In the genomic region with DNA sequence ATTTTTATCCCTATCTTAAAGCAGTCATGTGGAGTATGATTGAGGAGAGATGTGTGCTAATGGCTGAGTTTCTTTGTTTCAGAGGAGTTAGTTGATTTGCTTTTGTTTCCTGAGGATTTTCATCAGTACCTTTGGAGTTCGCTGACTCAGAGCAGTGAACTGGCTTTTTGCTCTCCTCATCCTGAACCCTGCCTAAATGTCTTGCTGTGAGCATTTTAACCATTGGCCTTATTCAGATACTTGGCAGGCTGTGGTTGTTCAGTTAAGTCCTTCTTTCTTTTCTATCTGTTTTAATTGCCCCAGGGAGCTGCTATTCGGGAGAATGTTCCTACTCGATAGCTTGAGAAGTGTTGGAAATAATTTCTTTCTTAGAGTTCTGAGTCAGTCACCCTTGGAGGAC, we compare ENCODE assay signal across 25 mouse cellular contexts.
"Had no signal": no experiment of that assay in that cellular context is flagged by ENCODE, and none has a peak within 500 bp of the region (broad histone marks: within the 10 kb centered on the region; RNA-seq: fewer than 3 reads in every experiment).

No protein-coding gene starts in this region.

- H3K4me1 ChIP-seq: hindbrain, embryonic 10.5 days; hindbrain, embryonic 12.5 days; kidney, embryonic 15.5 days; limb, embryonic 13.5 days; limb, embryonic 15.5 days; liver, embryonic 13.5 days; liver, embryonic 15.5 days had no signal

- H3K27me3 ChIP-seq: heart, embryonic 12.5 days; hindbrain, embryonic 12.5 days; kidney, embryonic 15.5 days; limb, embryonic 13.5 days; limb, embryonic 15.5 days; liver, embryonic 13.5 days; liver, embryonic 15.5 days had no signal

- ATAC-seq: hindbrain, postnatal 0 days; intestine, embryonic 16.5 days; liver, postnatal 0 days had no signal

- H3K27ac ChIP-seq: heart, embryonic 10.5 days; hindbrain, embryonic 10.5 days; hindbrain, embryonic 12.5 days; hindbrain, embryonic 14.5 days; hindbrain, postnatal 0 days; kidney, embryonic 15.5 days; kidney, postnatal 0 days; limb, embryonic 13.5 days; limb, embryonic 15.5 days; liver, embryonic 13.5 days; liver, embryonic 15.5 days had no signal

- H3K9me3 ChIP-seq: heart, embryonic 10.5 days; heart, embryonic 12.5 days; hindbrain, embryonic 10.5 days; hindbrain, embryonic 12.5 days; kidney, embryonic 15.5 days; limb, embryonic 13.5 days; limb, embryonic 15.5 days; liver, embryonic 13.5 days; liver, embryonic 15.5 days had no signal

- H3K4me2 ChIP-seq: heart, embryonic 12.5 days; hindbrain, embryonic 12.5 days; hindbrain, embryonic 14.5 days; kidney, embryonic 15.5 days; limb, embryonic 13.5 days; limb, embryonic 15.5 days; liver, embryonic 13.5 days; liver, embryonic 15.5 days had no signal

- H3K4me3 ChIP-seq: heart, embryonic 10.5 days; heart, embryonic 12.5 days; hindbrain, embryonic 10.5 days; hindbrain, embryonic 12.5 days; kidney, embryonic 15.5 days; limb, embryonic 13.5 days; limb, embryonic 15.5 days; liver, embryonic 13.5 days; liver, embryonic 15.5 days had no signal

- H3K36me3 ChIP-seq: heart, embryonic 10.5 days; heart, embryonic 12.5 days; hindbrain, embryonic 10.5 days; hindbrain, embryonic 12.5 days; kidney, embryonic 15.5 days; limb, embryonic 13.5 days; limb, embryonic 15.5 days; liver, embryonic 13.5 days; liver, embryonic 15.5 days had no signal

- DNase-seq: gastrocnemius, postnatal 14 days; heart, adult 18-20 months; heart, postnatal 10 days; heart, postnatal 4 days; kidney, adult 11 months; kidney, adult 2 months; kidney, adult 9 months; kidney, postnatal 14 days; kidney, postnatal 36 days; layer of hippocampus, postnatal 36 days; left cerebral cortex, postnatal 4 days; liver, embryonic 13.5 days; liver, postnatal 0 days had no signal

- H3K9ac ChIP-seq: heart, embryonic 12.5 days; hindbrain, embryonic 12.5 days; hindbrain, embryonic 14.5 days; kidney, embryonic 15.5 days; limb, embryonic 13.5 days; limb, embryonic 15.5 days; liver, embryonic 13.5 days; liver, embryonic 15.5 days; liver, postnatal 0 days had no signal
